ENCODE assay signal across 8 mouse cellular contexts in genomic region chr6:54815428-54816130, GRCm38 (mm10). TPM values are rescaled to one million over a fixed set of nuclear protein-coding genes. Genes with fewer than 3 reads are reported as not detected.
DNase-seq lines count a peak whose midpoint lies in the region; ATAC-seq and TF ChIP-seq lines count a peak whose summit lies in the region.

No protein-coding gene starts in this region.

- H3K27ac ChIP-seq in neural tube, embryonic 12.5 days, result no peak overlapping the region
- H3K27ac ChIP-seq in limb, embryonic 14.5 days (replicated peaks; ENCODE audit: low read depth, low read length), result no peak overlapping the region
- peak overlapping the region; percentile 53 for H3K27ac ChIP-seq in stomach, postnatal 0 days (replicated peaks)

- H3K4me1 ChIP-seq in neural tube, embryonic 12.5 days, result peaks cover 15% of the 10 kb centered on the region
- H3K4me1 ChIP-seq in limb, embryonic 14.5 days (ENCODE audit: control insufficient read depth, insufficient read depth, low read length), result peaks cover 30% of the 10 kb centered on the region
- H3K4me1 ChIP-seq in stomach, postnatal 0 days (replicated peaks; ENCODE audit: control insufficient read depth, insufficient read depth), result peaks cover 7% of the 10 kb centered on the region; the same call in 1 of the 2 replicates

- peak overlapping the region; percentile 72 for H3K4me2 ChIP-seq in neural tube, embryonic 12.5 days (replicated peaks)
- H3K4me2 ChIP-seq in limb, embryonic 14.5 days (replicated peaks; ENCODE audit: low read depth, low read length, severe bottlenecking), result peak overlapping the region; percentile 76; the same call in 1 of the 2 replicates
- H3K4me2 ChIP-seq in stomach, postnatal 0 days (replicated peaks; ENCODE audit: low read depth), result peak overlapping the region; percentile 76; the same call in 1 of the 2 replicates

- TF ChIP-seq CTCF in stomach, postnatal 0 days (IDR thresholded peaks at IDR 0.05; ENCODE audit: low read depth), result no peak

- DNase-seq in embryo, embryonic 10 days (ENCODE audit: low spot score), result peak; percentile 8
- DNase-seq in embryo, embryonic 10.5 days (ENCODE audit: low spot score), result no peak
- DNase-seq in neural tube, embryonic 10.5 days (ENCODE audit: extremely low spot score, low spot score), result no peak
- DNase-seq in limb, embryonic 14.5 days (ENCODE audit: low spot score), result no peak
- DNase-seq in stomach, postnatal 0 days (ENCODE audit: low spot score), result no peak
- DNase-seq in frontal cortex, adult 2 months (ENCODE audit: extremely low spot score in 1 of 2, low spot score in 1 of 2), result no peak
- DNase-seq in gastrocnemius, postnatal 4 days (ENCODE audit: low spot score in 2 of 2), result no peak

- no peak for ATAC-seq in neural tube, embryonic 12.5 days (ENCODE audit: low FRiP score, low read depth)
- ATAC-seq in limb, embryonic 14.5 days (ENCODE audit: low FRiP score, low read depth), result no peak
- no peak for ATAC-seq in stomach, postnatal 0 days (ENCODE audit: low FRiP score, low TSS enrichment)

- no peak for TF ChIP-seq POLR2A in limb, embryonic 14.5 days (IDR thresholded peaks at IDR 0.05; ENCODE audit: borderline replicate concordance, extremely low read depth, insufficient read depth, insufficient read length)

- H3K4me3 ChIP-seq in neural tube, embryonic 12.5 days, result no peak overlapping the region
- H3K4me3 ChIP-seq in limb, embryonic 14.5 days (replicated peaks; ENCODE audit: low read length), result 0 out of 2 replicates have a peak overlapping the region, but pooled peaks have one; percentile 75
- no peak overlapping the region for H3K4me3 ChIP-seq in stomach, postnatal 0 days (ENCODE audit: low read depth, low read length)

- H3K9me3 ChIP-seq in neural tube, embryonic 12.5 days, result no peaks in the 10 kb centered on the region
- H3K9me3 ChIP-seq in limb, embryonic 14.5 days (ENCODE audit: control insufficient read depth, low read length), result no peaks in the 10 kb centered on the region
- H3K9me3 ChIP-seq in stomach, postnatal 0 days (ENCODE audit: control insufficient read depth, low read length), result no peaks in the 10 kb centered on the region

- no peak for TF ChIP-seq EP300 in stomach, postnatal 0 days (optimal IDR thresholded peaks at IDR 0.05)

- H3K9ac ChIP-seq in neural tube, embryonic 12.5 days, result no peak overlapping the region
- H3K9ac ChIP-seq in limb, embryonic 14.5 days (ENCODE audit: low read depth, low read length, severe bottlenecking), result no peak overlapping the region
- no peak overlapping the region for H3K9ac ChIP-seq in stomach, postnatal 0 days (ENCODE audit: low read length)

- no peaks in the 10 kb centered on the region for H3K36me3 ChIP-seq in neural tube, embryonic 12.5 days
- H3K36me3 ChIP-seq in limb, embryonic 14.5 days (ENCODE audit: control insufficient read depth, insufficient read depth, low read length), result no peaks in the 10 kb centered on the region
- no peaks in the 10 kb centered on the region for H3K36me3 ChIP-seq in stomach, postnatal 0 days (ENCODE audit: control insufficient read depth, insufficient read depth, low read length)

- WGBS in neural tube, embryonic 12.5 days, result 83% methylated on average over 9 of the region's 9 CpGs
- 86% methylated on average over 9 of the region's 9 CpGs for WGBS in limb, embryonic 14.5 days
- WGBS in stomach, postnatal 0 days, result 75% methylated on average over 9 of the region's 9 CpGs

- H3K27me3 ChIP-seq in neural tube, embryonic 12.5 days (replicated peaks), result no peaks in the 10 kb centered on the region
- no peaks in the 10 kb centered on the region for H3K27me3 ChIP-seq in limb, embryonic 14.5 days (ENCODE audit: control insufficient read depth, insufficient read depth, low read length)
- no peaks in the 10 kb centered on the region for H3K27me3 ChIP-seq in stomach, postnatal 0 days (ENCODE audit: control insufficient read depth, insufficient read depth, low read length)

RNA-seq across cellular contexts. Expression of gene Znrf2, which starts 1.1 kb away (rescaled TPM):
- 4.4 and 4.7 TPM in 2 replicates for polyA plus RNA-seq in neural tube, embryonic 12.5 days (2016; fragmentation: Nextera tagmentation; extraction: Ambion mirVana)
- polyA plus RNA-seq in limb, embryonic 14.5 days (2012; rRNA removed), result 5.7 and 6.3 TPM in 2 replicates
- polyA plus RNA-seq in limb, embryonic 14.5 days (2014; fragmentation: Nextera tagmentation; extraction: Ambion mirVana), result 5.3 and 5.5 TPM in 2 replicates
- 4.5 and 5.2 TPM in 2 replicates for polyA plus RNA-seq in stomach, postnatal 0 days (2015; fragmentation: Nextera tagmentation; extraction: Ambion mirVana)
- 8.8 and 9.4 TPM in 2 replicates for polyA plus RNA-seq in frontal cortex, adult 2 months (2012; rRNA removed)
- total RNA-seq in gastrocnemius, postnatal 4 days (2021), result 10 to 100 TPM; 10.9 to 11.0 TPM
